Mouse (Mus musculus) G1E (cell line): ENCODE results near the gene Katnal1. TPM values are rescaled to one million over a fixed set of nuclear protein-coding genes. Genes with fewer than 3 reads are reported as not detected.

ENCODE experiments used
- ATAC-seq: 2 replicates; pipeline ENCODE4 v1.8.0; 2016; ENCODE audit warnings: mild to moderate bottlenecking; ENCODE audit not compliant: insufficient number of reproducible peaks, poor library complexity, low FRiP score, severe bottlenecking; ENCODE audit errors: extremely low read depth
- DNase-seq: peaks from one replicate; pipeline ENCODE4 v3.0.0; 2012; ENCODE audit warnings: low spot score
- H3K27me3 ChIP-seq: 2 replicates; pipeline ENCODE4 v1.6.1; 2012; ENCODE audit warnings: mild to moderate bottlenecking, low read length, inconsistent platforms; ENCODE audit not compliant: insufficient read depth
- H3K36me3 ChIP-seq: replicated peaks from 2 replicates; pipeline ENCODE3; 2012; ENCODE audit warnings: mild to moderate bottlenecking, inconsistent platforms
- H3K4me1 ChIP-seq: 2 replicates; pipeline ENCODE4 v1.6.1; 2012; ENCODE audit warnings: low read depth, low read length, inconsistent platforms, mixed read lengths; ENCODE audit not compliant: insufficient read depth
- H3K4me3 ChIP-seq: 2 replicates; pipeline ENCODE4 v1.5.1; 2012; ENCODE audit warnings: low read depth, mild to moderate bottlenecking, inconsistent platforms, low read length, moderate library complexity, mixed read lengths
- H3K9me3 ChIP-seq: replicated peaks from 2 replicates; pipeline ENCODE4 v1.6.1; 2012; ENCODE audit warnings: inconsistent platforms
- CTCF ChIP-seq: IDR thresholded peaks from 2 replicates; pipeline ENCODE4 v1.5.1; 2012; ENCODE audit warnings: low read depth, low read length, inconsistent platforms, mixed read lengths
- GATA1 ChIP-seq: IDR thresholded peaks from 2 replicates; pipeline ENCODE4 v1.6.1; 2012; ENCODE audit warnings: borderline replicate concordance, low read length, inconsistent platforms, mixed read lengths
- GATA2 ChIP-seq: IDR thresholded peaks from 2 replicates; pipeline ENCODE4 v1.6.1; 2012; ENCODE audit warnings: low read depth, low read length, inconsistent platforms, borderline replicate concordance
- POLR2AphosphoS5 ChIP-seq: IDR thresholded peaks from 2 replicates; pipeline ENCODE4 v1.6.1; 2012; ENCODE audit warnings: low read depth, low read length, inconsistent platforms; ENCODE audit not compliant: insufficient replicate concordance
- TAL1 ChIP-seq: conservative IDR thresholded peaks from 2 replicates; pipeline ENCODE4 v1.6.1; 2012; ENCODE audit warnings: low read depth, low read length, inconsistent platforms, mixed read lengths
- polyA plus RNA-seq: library from polyadenylated mRNA; stranded (reverse); fragments of >175 nt; gene quantifications from 2 replicates; pipeline ENCODE4 v1.2.3, GENCODE M21; 2012
- total RNA-seq, 2 experiments: library from RNA; stranded (forward) in 1 of 2; stranded (reverse) in 1 of 2; fragments of 200-1000 nt in 1 of 2; fragments of >200 nt in 1 of 2; fragmentation: Nextera tagmentation in 1 of 2; gene quantifications; 2 replicates each; pipeline ENCODE4 v1.2.3; 2014 to 2017

Katnal1 gene
- total and polyA plus RNA-seq, 3 experiments, result 0.71 TPM; not detected in 2

DNA sequence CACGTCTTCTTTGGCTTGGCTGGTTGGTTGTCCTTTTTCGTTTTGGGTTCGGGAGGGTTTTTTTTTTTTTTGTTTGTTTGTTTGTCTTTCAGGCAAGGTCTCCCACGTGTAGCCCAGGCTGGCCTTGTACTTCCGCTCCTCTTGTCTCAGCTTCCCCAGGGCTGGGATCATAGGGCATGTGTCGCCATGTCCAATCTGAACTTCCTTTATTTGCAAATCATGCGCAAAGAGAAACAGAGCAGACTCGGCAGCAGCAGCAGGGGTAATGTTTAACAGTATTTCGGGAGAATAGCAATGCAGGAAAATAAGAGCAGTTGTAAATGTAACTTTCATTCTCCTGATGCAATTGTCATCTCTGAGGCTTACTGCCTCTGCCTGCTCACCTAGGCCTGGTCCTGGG is 27.0 kb upstream of the Katnal1 start:
- Histone ChIP-seq H3K36me3 (no peaks in the 10 kb centered on the region), H3K27me3 (no peaks in the 10 kb centered on the region), H3K4me3 (no peak overlapping the region), H3K4me1 (no peaks in the 10 kb centered on the region), H3K9me3 (peaks cover 56% of the 10 kb centered on the region)
- TF ChIP-seq POLR2AphosphoS5 (no peak), GATA1 (no peak), TAL1 (no peak), GATA2 (no peak), CTCF (no peak)
- ATAC-seq, result no peak
- no peak for DNase-seq

DNA sequence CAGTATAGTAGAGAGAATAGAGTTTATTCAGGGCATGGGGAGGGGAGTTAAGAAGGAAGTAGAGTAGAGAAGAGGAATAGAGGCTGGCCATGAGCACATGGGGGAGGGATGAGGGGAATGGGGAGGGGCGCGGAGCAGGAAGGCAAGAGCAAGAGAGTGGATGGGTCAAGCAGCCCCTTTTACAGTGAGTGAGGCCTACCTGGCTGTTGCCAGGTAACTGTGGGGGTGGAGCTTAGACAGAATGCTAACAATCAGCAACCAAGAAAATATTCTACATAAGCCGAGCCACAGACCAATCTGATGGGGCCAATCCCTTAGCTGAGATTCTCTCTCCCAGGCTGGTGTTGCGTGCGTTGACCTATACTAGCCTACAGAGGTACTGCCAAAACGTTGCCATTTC is 26.5 kb upstream of the Katnal1 start:
- TF ChIP-seq TAL1 (no peak), POLR2AphosphoS5 (no peak), GATA1 (no peak), CTCF (no peak), GATA2 (no peak)
- ATAC-seq (no peak), DNase-seq (no peak)
- H3K4me1 ChIP-seq, result no peaks in the 10 kb centered on the region
- H3K27me3 ChIP-seq, result no peaks in the 10 kb centered on the region
- H3K36me3 ChIP-seq, result no peaks in the 10 kb centered on the region
- H3K4me3 ChIP-seq, result no peak overlapping the region
- peaks cover 55% of the 10 kb centered on the region for H3K9me3 ChIP-seq

DNA sequence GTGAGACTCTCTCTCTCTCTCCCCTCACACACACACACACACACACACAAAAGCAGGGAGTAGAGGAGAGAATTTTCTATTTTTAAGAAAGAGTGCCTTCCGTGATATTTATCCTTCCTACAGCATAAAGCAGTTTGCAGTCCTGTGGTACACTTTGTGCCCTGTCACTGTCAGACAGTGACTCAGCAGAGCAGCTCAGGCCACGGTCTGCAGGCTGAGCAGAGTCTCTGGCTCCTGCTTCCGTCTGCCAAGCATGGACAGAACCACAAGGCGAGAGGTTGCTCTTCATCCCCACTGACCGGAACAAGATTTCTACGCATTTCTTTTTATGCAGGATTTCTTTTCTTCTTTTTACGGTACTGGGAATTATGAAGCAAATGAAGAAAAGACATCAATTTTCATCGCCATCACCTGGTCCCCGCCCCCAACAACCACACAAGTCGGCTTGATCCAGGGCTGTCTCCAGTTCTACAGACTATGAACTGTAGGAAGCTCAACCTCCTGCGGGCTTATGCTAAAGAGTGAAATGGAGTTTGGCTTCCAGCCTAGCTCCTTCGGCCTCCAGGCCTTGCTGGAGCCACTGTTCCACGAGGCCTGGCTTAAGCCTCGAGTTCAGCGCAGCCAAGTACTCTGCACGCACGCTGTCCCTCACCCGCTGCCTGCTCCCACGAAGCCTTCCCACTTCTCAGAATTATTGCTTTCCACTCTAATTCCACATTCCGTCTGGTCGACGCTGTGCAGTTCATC is 25.4 kb upstream of the Katnal1 start:
- TF ChIP-seq CTCF, result no peak
- no peak for TF ChIP-seq GATA1
- TF ChIP-seq GATA2, result no peak
- TF ChIP-seq POLR2AphosphoS5, result no peak
- no peak for TF ChIP-seq TAL1
- no peaks in the 10 kb centered on the region for H3K36me3 ChIP-seq
- no peaks in the 10 kb centered on the region for H3K27me3 ChIP-seq
- ATAC-seq (no peak), DNase-seq (no peak)
- H3K4me3 ChIP-seq, result no peak overlapping the region
- no peaks in the 10 kb centered on the region for H3K4me1 ChIP-seq
- peaks cover 53% of the 10 kb centered on the region for H3K9me3 ChIP-seq

DNA sequence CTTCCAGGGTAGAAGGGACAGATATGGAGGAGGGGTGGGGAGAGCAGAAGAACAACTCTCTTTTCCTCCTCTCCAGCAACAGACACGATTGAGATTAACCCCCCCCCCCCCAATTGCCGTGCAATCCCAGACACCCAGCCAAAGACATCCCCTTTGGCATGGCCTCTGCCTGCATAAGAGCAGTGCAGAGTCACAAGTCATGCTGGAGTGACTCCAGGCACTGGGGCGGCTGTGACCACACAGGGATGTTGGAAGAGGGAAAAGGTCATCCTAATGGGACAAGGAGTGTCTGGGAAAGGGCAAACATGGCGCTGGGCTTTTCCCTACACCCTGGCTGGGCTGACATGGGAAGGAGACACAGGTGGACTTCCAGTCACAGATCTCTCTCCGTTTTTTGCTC is 24.0 kb upstream of the Katnal1 start:
- no peak overlapping the region for H3K4me3 ChIP-seq
- H3K4me1 ChIP-seq, result no peaks in the 10 kb centered on the region
- H3K27me3 ChIP-seq, result no peaks in the 10 kb centered on the region
- TF ChIP-seq TAL1 (no peak), CTCF (no peak), GATA2 (no peak), GATA1 (no peak), POLR2AphosphoS5 (no peak)
- no peak for ATAC-seq
- peaks cover 50% of the 10 kb centered on the region for H3K9me3 ChIP-seq
- no peaks in the 10 kb centered on the region for H3K36me3 ChIP-seq
- DNase-seq, result no peak

DNA sequence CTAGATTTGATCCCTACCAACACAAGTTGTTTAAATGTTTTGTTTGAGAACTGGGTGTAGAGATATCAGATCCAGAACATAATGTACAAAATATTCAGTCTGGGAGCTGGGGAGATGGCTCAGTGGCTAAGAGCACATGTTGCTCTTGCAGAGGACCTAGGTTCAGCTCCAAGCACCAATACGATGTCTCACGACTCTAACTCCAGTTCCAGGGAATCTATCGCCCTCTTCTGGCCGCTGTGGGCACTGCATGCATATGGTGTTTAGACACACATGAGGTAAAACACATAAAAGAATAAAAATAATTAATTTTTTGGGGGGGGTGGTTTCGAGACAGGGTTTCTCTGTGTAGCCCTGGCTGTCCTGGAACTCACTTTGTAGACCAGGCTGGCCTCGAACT is 23.3 kb upstream of the Katnal1 start:
- H3K9me3 ChIP-seq, result peaks cover 50% of the 10 kb centered on the region
- no peak for TF ChIP-seq POLR2AphosphoS5
- TF ChIP-seq TAL1, result no peak
- TF ChIP-seq GATA1, result no peak
- TF ChIP-seq GATA2, result no peak
- no peak for TF ChIP-seq CTCF
- ATAC-seq (no peak), DNase-seq (no peak)
- H3K4me3 ChIP-seq, result no peak overlapping the region
- no peaks in the 10 kb centered on the region for H3K4me1 ChIP-seq
- H3K36me3 ChIP-seq, result no peaks in the 10 kb centered on the region
- no peaks in the 10 kb centered on the region for H3K27me3 ChIP-seq

DNA sequence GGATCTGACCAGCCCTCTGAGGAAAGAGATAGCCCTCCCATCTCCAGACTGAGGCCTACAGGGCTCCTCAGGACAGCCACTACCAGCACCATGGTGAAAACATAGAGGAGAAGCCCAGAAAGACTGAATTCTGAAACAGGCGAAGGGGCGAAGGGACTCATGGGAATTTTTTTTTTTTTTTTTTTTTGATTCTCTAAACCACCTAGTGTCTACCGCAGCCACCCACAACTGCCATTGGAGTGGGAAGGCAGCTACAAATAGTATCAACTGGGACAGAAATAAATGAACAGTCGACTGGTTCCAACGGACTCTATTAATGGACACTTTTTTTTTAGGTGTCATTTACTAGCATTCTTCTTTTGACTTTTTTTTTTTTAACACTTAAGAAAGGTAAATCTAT is 22.2 kb upstream of the Katnal1 start:
- no peaks in the 10 kb centered on the region for H3K4me1 ChIP-seq
- ATAC-seq (no peak), DNase-seq (no peak)
- H3K36me3 ChIP-seq, result no peaks in the 10 kb centered on the region
- no peak for TF ChIP-seq TAL1
- no peak for TF ChIP-seq CTCF
- no peak for TF ChIP-seq POLR2AphosphoS5
- H3K4me3 ChIP-seq, result no peak overlapping the region
- peaks cover 58% of the 10 kb centered on the region for H3K9me3 ChIP-seq
- H3K27me3 ChIP-seq, result no peaks in the 10 kb centered on the region
